21 mouse cellular contexts compared by ENCODE assay signal in the genomic region with DNA sequence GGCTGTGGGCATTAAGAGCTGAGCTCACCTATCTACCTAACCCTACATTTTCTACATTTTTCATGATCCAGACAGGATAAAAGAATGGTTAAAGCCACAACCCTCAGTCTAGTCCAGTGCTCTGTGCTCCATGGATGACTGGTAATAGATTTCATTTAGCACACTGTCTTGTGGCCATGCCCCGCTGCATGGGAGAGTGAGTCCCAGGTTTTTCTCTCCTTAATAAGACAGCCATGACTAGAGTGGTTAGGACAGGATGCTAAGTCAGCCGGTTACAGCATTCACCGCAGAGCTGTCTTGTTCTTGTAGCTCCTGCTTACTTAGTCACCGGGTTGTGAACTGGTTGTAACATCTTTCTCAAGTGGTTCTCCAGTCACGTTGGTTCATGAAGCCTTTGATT. TPM values are rescaled to one million over a fixed set of nuclear protein-coding genes. Genes with fewer than 3 reads are reported as not detected.
DNase-seq lines count a peak whose midpoint lies in the region; ATAC-seq and TF ChIP-seq lines count a peak whose summit lies in the region.
"Had no signal": no experiment of that assay in that cellular context is flagged by ENCODE, and none has a peak within 500 bp of the region (broad histone marks: within the 10 kb centered on the region; RNA-seq: fewer than 3 reads in every experiment).

No protein-coding gene starts in this region.

- H3K27ac ChIP-seq in intestine, postnatal 0 days (ENCODE audit: low read depth, low read length), result 0 out of 2 replicates have a peak overlapping the region, but pooled peaks have one; percentile 21
- no peak overlapping the region for H3K27ac ChIP-seq in intestine, embryonic 16.5 days (ENCODE audit: low read length)
- no peak overlapping the region for H3K27ac ChIP-seq in kidney, embryonic 16.5 days (ENCODE audit: low read length)

- in situ Hi-C loops in Patski (cut with MboI; ENCODE audit: low pct_unique_long_range_greater_than_20kb), result no loop called here

- no peak overlapping the region for H3K4me3 ChIP-seq in intestine, postnatal 0 days (ENCODE audit: low read depth, low read length)
- H3K4me3 ChIP-seq in intestine, embryonic 16.5 days (ENCODE audit: low read length), result no peak overlapping the region
- H3K4me3 ChIP-seq in kidney, embryonic 16.5 days (ENCODE audit: low read length), result no peak overlapping the region

- no peak overlapping the region for H3K9ac ChIP-seq in intestine, postnatal 0 days (ENCODE audit: low read depth, low read length)
- H3K9ac ChIP-seq in intestine, embryonic 16.5 days (ENCODE audit: low read depth, low read length), result no peak overlapping the region
- H3K9ac ChIP-seq in kidney, embryonic 16.5 days (replicated peaks; ENCODE audit: low read length), result no peak overlapping the region

- DNase-seq in kidney, postnatal 10 days, result no peak
- peak; percentile 78 for DNase-seq in Patski (ENCODE audit: low read depth, low spot score)
- DNase-seq in cerebellum, postnatal 4 days (ENCODE audit: low spot score in 2 of 2), result no peak
- DNase-seq: adrenal gland, adult 2 months; adrenal gland, adult 8-10 months; adrenal gland, postnatal 10 days; adrenal gland, postnatal 14 days; adrenal gland, postnatal 25 days; adrenal gland, postnatal 36 days; B cell, adult 2 months; cerebellum, adult 11 months; cerebellum, adult 11-12 months; cerebellum, adult 18-20 months; cerebellum, adult 2 months had no signal

- WGBS in intestine, postnatal 0 days, result 61% methylated on average over 5 of the region's 5 CpGs
- 80% methylated on average over 5 of the region's 5 CpGs for WGBS in intestine, embryonic 16.5 days
- 58% methylated on average over 5 of the region's 5 CpGs for WGBS in kidney, embryonic 16.5 days

- POLR2A ChIA-PET in Patski (lab: Charles Lee), result no interaction called here

- peak; percentile 36; the same call in 1 of the 2 replicates for ATAC-seq in intestine, postnatal 0 days
- no peak for ATAC-seq in intestine, embryonic 16.5 days
- peak; percentile 42; the same call in 1 of the 2 replicates for ATAC-seq in kidney, embryonic 16.5 days (ENCODE audit: low FRiP score, low TSS enrichment)
- peak; percentile 79 for ATAC-seq in Patski
- ATAC-seq: activated CD4-positive, CD25-positive, alpha-beta regulatory T cell, adult 4 months; CD4-positive, CD25-positive, alpha-beta regulatory T cell, adult 4 months had no signal

- CTCF ChIA-PET in Patski (lab: Charles Lee), result interaction anchor here (0.7 to 2.3 kb wide), 6 partner anchors 8 to 26 kb away, joined by 3 to 8 read pairs (median 4); no protein-coding TSS in a partner anchor

- H3K4me1 ChIP-seq in intestine, postnatal 0 days (replicated peaks; ENCODE audit: control insufficient read depth, insufficient read depth, low read length), result 0 out of 2 replicates have a peak, but pooled peaks cover 5% of the 10 kb centered on the region
- peaks cover 12% of the 10 kb centered on the region for H3K4me1 ChIP-seq in intestine, embryonic 16.5 days (ENCODE audit: control insufficient read depth, insufficient read depth, low read length)
- peaks cover 15% of the 10 kb centered on the region for H3K4me1 ChIP-seq in kidney, embryonic 16.5 days (ENCODE audit: insufficient read depth, low read length)

- no peaks in the 10 kb centered on the region for H3K27me3 ChIP-seq in intestine, postnatal 0 days (replicated peaks; ENCODE audit: control insufficient read depth, insufficient read depth, low read length)
- H3K27me3 ChIP-seq in intestine, embryonic 16.5 days (replicated peaks; ENCODE audit: control insufficient read depth, insufficient read depth, low read length), result no peaks in the 10 kb centered on the region
- H3K27me3 ChIP-seq in kidney, embryonic 16.5 days (ENCODE audit: insufficient read depth, low read length), result no peaks in the 10 kb centered on the region
- H3K27me3 ChIP-seq in Patski, result no peaks in the 10 kb centered on the region
- H3K27me3 ChIP-seq: CH12.LX had no signal

- H3K4me2 ChIP-seq in intestine, postnatal 0 days (replicated peaks; ENCODE audit: low read depth), result no peak overlapping the region
- H3K4me2 ChIP-seq in intestine, embryonic 16.5 days (ENCODE audit: low read depth, low read length), result no peak overlapping the region
- H3K4me2 ChIP-seq in kidney, embryonic 16.5 days (replicated peaks; ENCODE audit: low read depth, low read length), result no peak overlapping the region

- no peak for TF ChIP-seq CTCF in intestine, postnatal 0 days (IDR thresholded peaks at IDR 0.05; ENCODE audit: low read depth)
- TF ChIP-seq CTCF in Patski (IDR thresholded peaks at IDR 0.05), result no peak

- H3K9me3 ChIP-seq in intestine, postnatal 0 days (ENCODE audit: control insufficient read depth), result no peaks in the 10 kb centered on the region
- H3K9me3 ChIP-seq in intestine, embryonic 16.5 days (ENCODE audit: control insufficient read depth, low read length), result no peaks in the 10 kb centered on the region
- no peaks in the 10 kb centered on the region for H3K9me3 ChIP-seq in kidney, embryonic 16.5 days (ENCODE audit: low read length)

- no peaks in the 10 kb centered on the region for H3K36me3 ChIP-seq in intestine, postnatal 0 days (ENCODE audit: control insufficient read depth, insufficient read depth)
- H3K36me3 ChIP-seq in intestine, embryonic 16.5 days (ENCODE audit: control insufficient read depth, insufficient read depth, low read length), result no peaks in the 10 kb centered on the region
- no peaks in the 10 kb centered on the region for H3K36me3 ChIP-seq in kidney, embryonic 16.5 days (ENCODE audit: insufficient read depth, low read length)
- H3K36me3 ChIP-seq: G1E had no signal

RNA-seq across cellular contexts. Expression of gene Pard3, which starts 49.5 kb away (rescaled TPM):
- 12.5 and 14.2 TPM in 2 replicates for polyA plus RNA-seq in intestine, postnatal 0 days (2015; fragmentation: Nextera tagmentation; extraction: Ambion mirVana)
- polyA plus RNA-seq in intestine, embryonic 16.5 days (2015; fragmentation: Nextera tagmentation; extraction: Ambion mirVana), result 17.3 and 19.1 TPM in 2 replicates
- 25.5 and 28.7 TPM in 2 replicates for polyA plus RNA-seq in kidney, embryonic 16.5 days (2015; fragmentation: Nextera tagmentation; extraction: Ambion mirVana)
- polyA plus RNA-seq in Patski (2021), result 36.8 TPM
- polyA plus RNA-seq: G1E had no signal
